Mouse (Mus musculus): ENCODE measurements at regions not wholly inside any gene's neighbourhood (a gene's known extent, or its start where the extent isn't known, plus 50 kb on each side); places are given as distances from the start of the nearest gene placed in this dataset.

GRCm38 (mm10) chr2:48441991-48442544, 371.8 kb upstream of the Acvr2a start:
- H3K4me2 ChIP-seq, result no peak overlapping the region
- WGBS (ENCODE audit: insufficient replicate concordance), result 70% methylated on average over 10 of the region's 10 CpGs
- no peak overlapping the region for H3K4me3 ChIP-seq
- no peaks in the 10 kb centered on the region for H3K27me3 ChIP-seq (replicated peaks)
- H3K36me3 ChIP-seq, result no peaks in the 10 kb centered on the region
- H3K9ac ChIP-seq, result no peak overlapping the region
- H3K9me3 ChIP-seq (replicated peaks), result no peaks in the 10 kb centered on the region
- H3K4me1 ChIP-seq, result 0 out of 2 replicates have a peak, but pooled peaks cover 2% of the 10 kb centered on the region
- ATAC-seq, result no peak
- no peak overlapping the region for H3K27ac ChIP-seq

GRCm38 (mm10) chr2:48445898-48446604, 367.9 kb upstream of the Acvr2a start:
- no peak for ATAC-seq
- no peaks in the 10 kb centered on the region for H3K27me3 ChIP-seq (replicated peaks)
- no peaks in the 10 kb centered on the region for H3K36me3 ChIP-seq
- no peaks in the 10 kb centered on the region for H3K9me3 ChIP-seq (replicated peaks)
- H3K4me3 ChIP-seq, result no peak overlapping the region
- H3K4me1 ChIP-seq, result 0 out of 2 replicates have a peak, but pooled peaks cover 2% of the 10 kb centered on the region
- no peak overlapping the region for H3K9ac ChIP-seq
- 46% methylated on average over 5 of the region's 5 CpGs for WGBS (ENCODE audit: insufficient replicate concordance)
- H3K27ac ChIP-seq, result no peak overlapping the region
- no peak overlapping the region for H3K4me2 ChIP-seq

DNA sequence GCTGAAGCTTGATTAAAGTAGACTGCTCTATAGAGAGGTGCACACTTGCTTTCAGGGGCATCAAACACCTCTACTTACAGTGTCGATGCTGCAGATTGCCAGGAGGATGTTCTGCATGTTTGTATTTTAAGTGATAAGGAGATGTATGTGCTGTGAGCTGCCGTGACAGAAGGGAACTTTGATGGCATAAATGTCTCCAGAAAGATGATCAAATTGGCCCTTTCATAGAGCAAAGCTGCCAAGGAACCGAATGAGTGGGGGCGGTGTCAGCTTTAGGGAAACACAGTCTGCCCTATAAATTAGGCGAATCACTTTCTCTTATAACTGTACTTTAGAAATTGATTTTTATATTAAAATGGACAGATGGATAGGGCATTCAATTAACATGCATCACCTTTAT, 367.3 kb upstream of the Acvr2a start:
- ATAC-seq, result no peak
- Histone ChIP-seq H3K4me3 (no peak overlapping the region), H3K9me3 (replicated peaks) (no peaks in the 10 kb centered on the region), H3K36me3 (no peaks in the 10 kb centered on the region), H3K4me1 (no peaks in the 10 kb centered on the region), H3K27ac (no peak overlapping the region), H3K27me3 (replicated peaks) (no peaks in the 10 kb centered on the region), H3K4me2 (no peak overlapping the region), H3K9ac (no peak overlapping the region)
- 66% methylated on average over 5 of the region's 5 CpGs for WGBS (ENCODE audit: insufficient replicate concordance)

GRCm38 (mm10) chr2:48449165-48449842, 364.6 kb upstream of the Acvr2a start:
- no peak overlapping the region for H3K27ac ChIP-seq
- no peak overlapping the region for H3K4me2 ChIP-seq
- no peak overlapping the region for H3K9ac ChIP-seq
- H3K4me1 ChIP-seq, result no peaks in the 10 kb centered on the region
- no peaks in the 10 kb centered on the region for H3K27me3 ChIP-seq (replicated peaks)
- ATAC-seq, result no peak
- H3K36me3 ChIP-seq, result no peaks in the 10 kb centered on the region
- WGBS (ENCODE audit: insufficient replicate concordance), result 67% methylated on average over 7 of the region's 7 CpGs
- H3K4me3 ChIP-seq, result no peak overlapping the region
- H3K9me3 ChIP-seq (replicated peaks), result no peaks in the 10 kb centered on the region

DNA sequence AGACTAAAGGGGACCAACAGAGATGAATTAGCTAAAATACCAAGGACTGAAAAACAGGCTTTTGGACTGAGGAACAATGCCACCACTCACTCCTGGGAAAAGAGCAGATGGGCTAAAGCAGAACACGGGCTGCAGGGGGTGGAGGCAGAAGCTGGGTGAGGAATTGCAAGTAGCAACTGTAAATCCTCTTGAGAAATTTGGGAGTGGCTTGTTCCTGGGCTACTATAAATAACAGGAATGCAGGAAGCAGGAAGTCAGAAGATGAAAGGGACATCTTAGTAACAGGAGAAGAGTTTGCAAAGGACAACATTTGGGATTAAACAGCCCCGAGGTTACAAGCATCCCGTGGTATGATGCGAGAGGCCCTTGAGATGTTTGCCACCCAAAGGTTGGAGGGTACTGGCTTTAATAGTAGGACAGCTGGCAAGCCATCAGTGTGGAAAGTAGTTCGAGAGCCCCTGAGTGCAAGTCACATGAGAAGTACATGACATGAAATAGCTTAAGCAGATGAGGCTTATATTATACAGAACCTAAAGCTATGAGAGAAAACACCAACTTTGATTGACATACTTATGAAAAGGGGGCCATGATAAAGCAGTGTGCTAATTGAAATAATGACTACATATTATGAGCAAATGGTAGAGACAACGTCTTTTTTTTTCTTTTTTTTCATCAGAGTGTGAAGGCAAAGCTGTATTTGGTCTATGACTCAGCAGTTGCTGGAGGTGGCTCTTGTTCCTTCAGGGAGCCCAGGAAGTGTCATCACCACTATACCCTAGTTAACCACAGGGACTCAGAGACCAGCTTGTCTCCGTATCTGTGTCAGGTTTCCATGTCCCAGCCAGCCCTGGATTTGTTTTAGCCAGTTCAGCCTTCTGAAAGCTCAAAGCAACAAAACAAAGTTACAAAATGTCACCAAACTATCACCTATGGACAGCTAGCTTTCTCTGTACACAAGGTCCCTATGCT, 357.6 kb upstream of the Acvr2a start:
- Histone ChIP-seq H3K4me3 (no peak overlapping the region), H3K4me1 (no peaks in the 10 kb centered on the region), H3K9ac (no peak overlapping the region), H3K36me3 (no peaks in the 10 kb centered on the region), H3K4me2 (no peak overlapping the region), H3K27ac (no peak overlapping the region), H3K9me3 (replicated peaks) (no peaks in the 10 kb centered on the region), H3K27me3 (replicated peaks) (no peaks in the 10 kb centered on the region)
- 37% methylated on average over 7 of the region's 7 CpGs for WGBS (ENCODE audit: insufficient replicate concordance)
- ATAC-seq, result no peak

GRCm38 (mm10) chr2:48457117-48457516, 356.8 kb upstream of the Acvr2a start:
- Histone ChIP-seq H3K9me3 (replicated peaks) (no peaks in the 10 kb centered on the region), H3K9ac (no peak overlapping the region), H3K4me2 (no peak overlapping the region), H3K27me3 (replicated peaks) (no peaks in the 10 kb centered on the region), H3K4me3 (no peak overlapping the region), H3K27ac (no peak overlapping the region), H3K36me3 (no peaks in the 10 kb centered on the region), H3K4me1 (no peaks in the 10 kb centered on the region)
- ATAC-seq, result no peak
- WGBS (ENCODE audit: insufficient replicate concordance), result 67% methylated on average over 4 of the region's 4 CpGs

DNA sequence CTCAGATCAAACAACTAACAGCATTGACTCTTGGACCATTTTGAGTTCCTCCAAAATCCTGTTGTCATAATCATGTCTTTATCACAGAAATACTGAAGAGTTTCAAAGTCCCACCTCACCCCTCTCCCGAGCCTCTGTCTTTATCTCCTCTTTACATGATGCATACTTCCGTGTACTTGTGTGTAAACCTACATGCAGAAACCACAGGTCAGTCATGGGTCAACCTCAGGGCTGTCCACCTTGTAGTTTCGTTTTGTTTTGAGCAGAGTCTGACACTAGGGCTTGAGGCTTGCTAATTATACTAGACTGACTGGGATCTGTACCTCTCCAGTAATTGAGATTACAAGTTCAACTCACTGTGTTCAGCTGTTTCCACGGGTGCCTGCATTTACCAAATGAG, 348.4 kb upstream of the Acvr2a start:
- no peak overlapping the region for H3K4me2 ChIP-seq
- 45% methylated on average over 4 of the region's 4 CpGs for WGBS (ENCODE audit: insufficient replicate concordance)
- no peaks in the 10 kb centered on the region for H3K27me3 ChIP-seq (replicated peaks)
- no peak overlapping the region for H3K27ac ChIP-seq
- H3K4me1 ChIP-seq, result no peaks in the 10 kb centered on the region
- no peaks in the 10 kb centered on the region for H3K9me3 ChIP-seq (replicated peaks)
- ATAC-seq, result no peak
- no peak overlapping the region for H3K4me3 ChIP-seq
- no peaks in the 10 kb centered on the region for H3K36me3 ChIP-seq
- H3K9ac ChIP-seq, result no peak overlapping the region

DNA sequence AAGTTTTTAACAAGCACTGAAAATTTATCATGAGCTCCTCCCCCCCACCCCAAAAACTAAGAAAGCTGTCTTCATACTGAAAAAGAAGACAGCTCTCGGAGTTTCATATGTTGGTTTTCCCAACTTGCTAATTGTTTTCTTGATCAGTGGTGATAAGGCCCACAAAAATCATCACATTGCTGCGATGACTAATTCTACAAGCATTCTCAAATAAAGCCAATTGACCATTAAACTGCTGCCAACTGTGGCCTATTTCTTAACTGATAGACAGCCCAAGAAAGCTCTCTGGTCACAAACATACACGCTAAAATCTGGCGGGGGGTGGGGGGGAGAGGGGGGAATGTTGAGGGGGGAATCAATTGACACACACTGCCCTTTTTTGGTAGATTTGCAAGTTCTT, 345.0 kb upstream of the Acvr2a start:
- no peak overlapping the region for H3K4me3 ChIP-seq
- H3K27me3 ChIP-seq (replicated peaks), result no peaks in the 10 kb centered on the region
- no peak for ATAC-seq
- H3K9me3 ChIP-seq (replicated peaks), result no peaks in the 10 kb centered on the region
- no peaks in the 10 kb centered on the region for H3K4me1 ChIP-seq
- no peaks in the 10 kb centered on the region for H3K36me3 ChIP-seq
- H3K27ac ChIP-seq, result no peak overlapping the region
- H3K4me2 ChIP-seq, result no peak overlapping the region
- no peak overlapping the region for H3K9ac ChIP-seq
- 64% methylated on average over 4 of the region's 4 CpGs for WGBS (ENCODE audit: insufficient replicate concordance)

DNA sequence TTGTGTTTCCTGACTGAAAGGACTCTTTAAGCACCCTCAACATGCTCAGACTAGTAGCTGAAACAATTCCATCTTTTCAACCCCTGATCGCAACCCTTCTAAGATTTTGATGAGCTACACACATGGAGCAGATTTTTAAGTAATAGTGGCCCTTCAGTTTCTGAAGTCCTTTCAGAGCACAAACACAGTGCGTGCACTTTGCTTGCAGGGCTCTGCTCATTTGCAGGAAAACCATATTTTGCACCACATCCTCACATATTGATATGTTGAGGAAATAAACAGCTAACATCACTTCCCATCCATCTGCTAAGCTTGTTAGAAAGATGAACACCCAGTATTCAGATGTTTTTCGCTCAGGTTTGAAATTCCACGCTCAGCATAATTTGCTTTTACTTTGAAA, 344.6 kb upstream of the Acvr2a start:
- WGBS (ENCODE audit: insufficient replicate concordance), result 73% methylated on average over 4 of the region's 4 CpGs
- no peak for ATAC-seq
- Histone ChIP-seq H3K4me1 (no peaks in the 10 kb centered on the region), H3K9me3 (replicated peaks) (no peaks in the 10 kb centered on the region), H3K4me2 (no peak overlapping the region), H3K4me3 (no peak overlapping the region), H3K9ac (no peak overlapping the region), H3K27me3 (replicated peaks) (no peaks in the 10 kb centered on the region), H3K27ac (no peak overlapping the region), H3K36me3 (no peaks in the 10 kb centered on the region)

GRCm38 (mm10) chr2:48473102-48473501, 340.8 kb upstream of the Acvr2a start:
- no peaks in the 10 kb centered on the region for H3K4me1 ChIP-seq
- no peak overlapping the region for H3K4me2 ChIP-seq
- no peak overlapping the region for H3K27ac ChIP-seq
- H3K9me3 ChIP-seq (replicated peaks), result no peaks in the 10 kb centered on the region
- ATAC-seq, result no peak
- H3K27me3 ChIP-seq (replicated peaks), result no peaks in the 10 kb centered on the region
- no peaks in the 10 kb centered on the region for H3K36me3 ChIP-seq
- 30% methylated on average over 3 of the region's 3 CpGs for WGBS (ENCODE audit: insufficient replicate concordance)
- no peak overlapping the region for H3K4me3 ChIP-seq
- H3K9ac ChIP-seq, result no peak overlapping the region

GRCm38 (mm10) chr2:48474642-48475041, 339.3 kb upstream of the Acvr2a start:
- Histone ChIP-seq H3K9me3 (replicated peaks) (no peaks in the 10 kb centered on the region), H3K4me2 (no peak overlapping the region), H3K27ac (no peak overlapping the region), H3K4me1 (no peaks in the 10 kb centered on the region), H3K4me3 (no peak overlapping the region), H3K9ac (no peak overlapping the region), H3K36me3 (no peaks in the 10 kb centered on the region), H3K27me3 (replicated peaks) (no peaks in the 10 kb centered on the region)
- ATAC-seq, result no peak
- 69% methylated on average over 4 of the region's 4 CpGs for WGBS (ENCODE audit: insufficient replicate concordance)

GRCm38 (mm10) chr2:48476777-48477176, 337.1 kb upstream of the Acvr2a start:
- H3K27ac ChIP-seq, result no peak overlapping the region
- 32% methylated on average over 3 of the region's 3 CpGs for WGBS (ENCODE audit: insufficient replicate concordance)
- H3K36me3 ChIP-seq, result no peaks in the 10 kb centered on the region
- H3K9me3 ChIP-seq (replicated peaks), result no peaks in the 10 kb centered on the region
- H3K4me3 ChIP-seq, result no peak overlapping the region
- no peaks in the 10 kb centered on the region for H3K27me3 ChIP-seq (replicated peaks)
- no peak for ATAC-seq
- H3K9ac ChIP-seq, result no peak overlapping the region
- H3K4me2 ChIP-seq, result no peak overlapping the region
- H3K4me1 ChIP-seq, result no peaks in the 10 kb centered on the region

Data from liver, embryonic 12.5 days (tissue).